Mouse (Mus musculus) kidney, adult 18-20 months (tissue): ENCODE results near the gene Xrcc4.

Experiments
- DNase-seq: peaks from one replicate; pipeline ENCODE4 v3.0.0; 2021

The Xrcc4 gene

DNA sequence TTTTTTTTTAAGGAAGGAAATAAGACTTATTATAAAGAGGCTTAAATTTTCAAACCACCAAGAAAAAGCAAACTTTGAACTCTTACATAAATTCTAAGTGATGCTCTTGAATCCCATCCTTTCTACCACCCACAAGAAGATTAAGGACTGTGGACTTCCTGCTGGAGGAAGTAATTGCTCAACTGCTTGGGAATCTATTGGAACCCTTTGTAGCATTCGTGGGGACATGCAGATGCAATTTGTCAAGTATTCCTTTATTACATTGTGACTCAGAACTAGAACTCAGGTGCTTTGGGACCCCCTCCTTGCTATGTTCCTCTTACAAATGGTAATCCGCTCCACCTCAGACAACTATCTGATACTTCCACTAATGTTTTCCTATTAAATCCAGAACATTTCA lies 351.1 kb downstream of the Xrcc4 start:
- no peak for DNase-seq

GRCm38 (mm10) chr13:89735111-89735510 lies 354.3 kb downstream of the Xrcc4 start:
- no peak for DNase-seq

DNA sequence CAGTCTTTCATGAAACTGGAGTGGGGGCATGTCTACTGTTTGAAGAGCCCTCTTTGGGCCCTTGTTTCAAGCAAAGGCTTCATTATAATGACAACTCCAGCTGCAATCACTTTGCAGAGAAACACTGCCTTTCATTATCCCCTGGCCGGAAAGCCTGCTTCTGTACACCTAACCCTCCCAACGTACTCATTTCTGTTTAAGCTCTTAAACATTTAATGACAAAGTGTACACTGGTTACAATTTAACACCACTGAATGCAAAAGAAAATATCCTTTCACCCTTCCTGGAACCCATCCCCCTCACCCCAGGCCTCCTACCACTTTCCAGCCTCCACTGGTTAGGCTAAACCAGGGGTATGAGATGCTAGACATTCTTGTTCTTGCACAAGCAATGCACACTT lies 362.9 kb downstream of the Xrcc4 start:
- no peak for DNase-seq
